Mouse (Mus musculus) forelimb bud, embryonic 11.5 days (tissue): ENCODE measurements around the gene Tuba3a.

Experiments used
- DNase-seq: peaks from one replicate; pipeline ENCODE4 v3.0.0-alpha.2; 2012; ENCODE audit warnings: low read depth, low spot score

Tuba3a gene

DNA sequence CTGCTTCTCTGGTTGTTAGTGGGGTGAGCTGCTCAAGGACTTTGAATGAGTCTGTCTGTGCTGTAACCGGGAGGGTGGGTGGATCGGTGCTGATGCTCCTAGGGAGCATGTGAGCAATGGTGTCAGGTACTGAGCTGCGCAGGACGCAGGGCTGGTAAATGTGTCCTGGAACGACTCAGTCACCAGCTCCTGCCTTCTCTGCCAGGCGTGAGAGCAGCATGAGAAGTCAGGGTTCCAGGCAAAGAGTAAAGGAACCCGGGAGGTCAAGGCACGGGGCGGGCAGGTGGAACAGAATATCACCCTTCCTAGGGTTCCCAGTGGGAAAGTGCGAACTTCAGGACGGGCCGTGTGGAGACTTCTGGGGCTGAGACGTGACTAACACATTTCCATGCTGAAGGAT lies 19.8 kb downstream of the Tuba3a start:
- no peak for DNase-seq

DNA sequence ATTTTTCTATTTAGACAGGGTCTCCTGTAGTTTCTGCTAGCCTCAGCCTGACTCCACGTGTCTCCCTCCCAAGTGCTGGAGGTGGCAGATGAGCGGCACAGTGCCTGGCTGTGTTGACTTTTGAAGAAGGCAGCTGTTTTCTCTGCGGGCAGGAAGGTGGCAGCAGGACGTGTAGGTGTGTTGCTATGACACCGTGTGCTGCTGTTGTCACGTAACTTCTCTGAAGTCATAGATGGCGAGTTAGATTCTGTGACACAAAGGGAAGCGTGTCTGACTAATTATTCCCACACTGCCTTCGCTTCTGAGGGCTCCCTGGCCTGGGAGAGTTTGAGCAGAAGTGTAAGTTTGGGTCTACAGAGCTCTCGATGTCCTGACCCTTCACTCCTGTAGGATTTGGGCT lies 20.6 kb downstream of the Tuba3a start:
- DNase-seq = no peak

DNA sequence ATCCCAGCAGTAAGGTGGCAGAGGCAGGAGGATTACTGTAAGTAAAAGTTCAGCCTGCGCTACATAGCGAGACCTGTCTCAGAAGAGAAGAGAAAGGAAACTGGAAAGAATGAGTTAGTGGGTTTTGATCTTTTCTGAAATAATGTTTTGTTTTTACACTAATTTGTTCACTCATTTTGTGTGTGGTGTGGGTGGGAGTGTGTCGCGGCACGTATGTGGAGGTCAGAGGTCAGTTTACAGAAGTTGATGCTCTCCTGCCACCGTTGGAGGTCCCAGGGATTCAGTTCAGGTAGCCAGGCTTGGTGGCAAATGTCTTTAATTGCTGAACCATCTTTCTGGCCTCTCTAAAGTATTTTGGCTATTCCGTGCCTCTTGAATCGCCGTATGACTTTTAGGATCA lies 21.6 kb downstream of the Tuba3a start:
- DNase-seq = no peak

DNA sequence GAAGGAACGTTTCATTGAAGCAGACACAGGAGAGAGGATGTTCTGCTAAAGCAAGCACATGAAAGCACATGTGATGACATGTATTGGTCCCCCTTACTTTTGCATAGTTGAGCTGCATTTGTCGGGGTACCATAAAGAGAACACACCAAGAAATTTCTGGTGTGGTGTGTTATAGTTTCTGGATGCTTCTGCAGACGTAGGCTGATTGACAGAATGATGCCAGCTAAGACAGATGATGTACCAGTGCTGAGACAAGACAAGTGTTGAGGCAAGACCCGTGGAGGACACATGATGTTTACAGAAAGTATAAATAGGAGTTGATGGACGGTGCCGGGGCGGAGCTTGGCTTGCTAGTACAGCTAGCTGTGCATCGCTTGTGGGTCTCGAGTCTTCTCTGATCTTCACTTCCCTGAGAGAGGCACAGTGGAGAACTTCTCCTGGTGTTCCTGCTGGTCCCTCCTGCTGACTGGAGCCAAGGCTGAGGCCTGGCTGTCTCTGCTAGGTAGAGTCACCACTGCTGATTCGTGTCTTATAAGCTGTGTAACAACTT lies 25.8 kb downstream of the Tuba3a start:
- no peak for DNase-seq

DNA sequence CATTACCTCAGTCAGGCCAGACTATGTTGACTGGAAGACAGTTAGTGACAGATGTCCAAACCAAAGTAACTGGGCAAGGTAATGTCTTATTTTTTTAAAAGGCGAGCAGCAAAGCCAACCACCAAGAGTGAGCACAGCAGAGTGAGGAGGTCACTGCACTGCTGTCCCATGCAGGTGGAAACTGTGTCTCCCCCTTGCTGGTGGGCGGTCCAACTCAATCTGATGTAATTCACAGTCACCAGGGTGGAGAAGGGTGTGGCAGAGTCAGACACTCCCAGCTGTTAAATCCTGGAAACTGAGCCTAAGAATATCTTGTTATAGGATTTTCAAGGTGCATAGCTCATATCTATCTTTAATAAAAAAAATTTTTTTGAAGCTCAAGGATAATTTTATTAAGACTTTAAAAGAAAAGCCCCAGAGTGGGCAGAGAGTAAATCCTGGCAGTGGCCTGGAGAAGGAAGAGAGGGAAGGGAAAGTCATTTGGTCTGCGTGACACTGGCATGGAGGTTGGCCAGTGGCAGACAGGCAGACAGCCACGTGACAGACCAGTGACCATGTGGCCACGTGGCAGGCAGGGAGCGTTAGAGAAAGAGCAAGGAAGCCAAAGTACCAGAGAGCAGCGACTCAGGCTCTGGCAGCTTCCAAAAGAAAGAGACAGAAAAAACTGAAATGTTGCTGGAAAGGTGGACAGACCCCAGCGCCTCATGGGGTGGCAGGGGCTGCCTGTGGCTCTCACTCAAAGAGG lies 29.4 kb downstream of the Tuba3a start:
- DNase-seq = no peak

DNA sequence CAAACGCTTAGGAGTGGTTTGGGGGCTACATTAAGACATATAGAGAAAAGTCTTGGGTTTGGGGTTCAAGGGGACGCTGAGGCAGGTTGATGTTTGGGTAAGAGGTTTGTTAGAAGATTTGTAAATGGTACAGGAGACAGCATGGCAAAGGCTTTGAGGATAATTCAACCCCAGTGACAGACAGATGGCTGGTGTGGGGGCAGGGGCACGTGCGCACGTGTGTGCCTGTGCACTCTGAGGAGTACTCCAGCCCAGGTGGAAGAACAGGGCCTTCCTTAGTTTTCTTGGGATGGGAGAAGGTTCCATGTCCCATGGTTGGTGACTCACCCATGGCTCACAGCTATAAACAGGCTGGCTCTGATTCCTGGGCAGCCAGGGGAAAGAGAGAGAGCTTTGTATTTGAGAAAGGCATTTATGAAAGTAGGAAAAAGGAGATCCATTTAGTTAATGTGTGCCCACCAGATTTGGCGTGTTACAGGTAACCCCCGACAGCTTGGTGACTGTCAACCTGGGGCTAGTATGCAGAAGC lies 30.3 kb downstream of the Tuba3a start:
- no peak for DNase-seq

DNA sequence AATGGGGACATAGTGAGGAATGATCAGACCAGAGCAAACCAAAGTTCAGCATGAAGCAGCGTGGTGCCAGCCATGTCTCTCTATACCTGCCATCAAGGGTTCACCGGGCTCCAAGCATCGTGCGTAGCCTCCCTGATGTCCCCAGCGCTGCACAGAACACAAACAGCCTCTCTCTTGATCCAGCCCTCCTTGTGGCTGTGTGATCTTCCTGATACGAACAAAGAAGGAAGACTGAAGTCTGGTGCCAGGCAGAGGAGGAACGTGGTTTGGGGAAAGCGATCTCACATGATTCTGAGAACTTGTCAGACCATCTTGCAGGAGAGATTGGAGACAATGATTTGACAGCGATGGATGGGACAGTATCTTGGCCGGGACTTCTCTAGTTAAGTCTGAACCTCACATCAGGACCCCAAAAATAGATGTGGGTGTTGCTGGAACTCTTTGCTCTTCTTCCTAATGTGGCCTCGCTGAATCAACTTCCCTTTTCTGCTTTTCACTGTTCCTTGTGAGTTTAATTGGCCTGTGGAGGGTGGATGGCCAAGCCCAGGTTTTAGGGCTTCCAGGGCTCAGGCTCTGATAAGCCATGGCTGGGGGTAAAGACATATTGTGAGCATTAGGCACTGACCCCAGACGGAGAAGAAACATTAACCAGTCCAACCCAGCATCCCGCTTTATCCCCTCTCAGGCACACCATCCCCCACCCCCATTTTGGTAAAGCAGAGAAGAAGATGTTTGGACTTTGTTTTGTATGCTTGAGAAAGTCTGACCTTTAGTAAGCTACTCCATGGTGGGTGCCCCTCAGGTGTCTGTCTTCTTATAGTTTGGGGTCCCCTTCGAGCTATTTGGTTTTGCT lies 31.8 kb downstream of the Tuba3a start:
- DNase-seq = no peak

DNA sequence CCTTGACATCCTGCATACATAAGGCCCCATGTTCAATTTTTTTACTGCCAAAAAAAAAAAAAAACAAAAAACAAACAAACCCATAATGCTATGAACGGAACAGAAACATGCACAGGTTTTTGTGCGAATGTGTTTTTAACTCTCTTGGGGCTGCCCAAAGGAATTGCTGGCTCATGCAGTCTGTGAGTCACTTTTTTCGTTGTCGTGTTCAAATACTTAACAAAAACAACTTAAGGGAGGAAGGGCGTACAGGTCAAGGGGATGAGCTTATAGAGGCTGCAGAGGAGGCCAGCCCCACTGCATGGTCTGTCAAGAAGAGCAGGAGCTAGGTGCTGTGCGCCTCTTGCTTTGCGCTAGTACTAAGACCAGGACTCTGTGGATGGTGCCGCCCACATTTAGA lies 33.1 kb downstream of the Tuba3a start:
- no peak for DNase-seq

DNA sequence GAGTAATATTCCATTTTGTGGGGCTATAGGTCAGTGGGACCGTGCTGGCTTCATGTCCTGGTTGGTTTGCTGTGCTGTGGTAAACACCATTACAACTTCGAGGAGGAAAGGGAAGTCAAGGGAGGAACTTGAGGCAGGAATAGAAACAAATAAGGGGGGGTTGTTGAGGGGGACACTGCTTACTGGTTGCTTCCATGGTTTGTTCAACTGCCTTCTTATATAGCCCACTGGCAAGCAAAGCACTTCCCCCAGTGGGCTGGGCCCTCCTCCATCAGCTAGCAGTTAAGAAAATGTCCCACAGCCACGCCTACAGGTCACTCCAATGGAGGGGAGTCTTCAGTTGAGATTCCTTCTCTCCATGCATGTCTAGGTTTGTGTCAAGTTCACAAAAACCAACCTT lies 33.6 kb downstream of the Tuba3a start:
- no peak for DNase-seq

DNA sequence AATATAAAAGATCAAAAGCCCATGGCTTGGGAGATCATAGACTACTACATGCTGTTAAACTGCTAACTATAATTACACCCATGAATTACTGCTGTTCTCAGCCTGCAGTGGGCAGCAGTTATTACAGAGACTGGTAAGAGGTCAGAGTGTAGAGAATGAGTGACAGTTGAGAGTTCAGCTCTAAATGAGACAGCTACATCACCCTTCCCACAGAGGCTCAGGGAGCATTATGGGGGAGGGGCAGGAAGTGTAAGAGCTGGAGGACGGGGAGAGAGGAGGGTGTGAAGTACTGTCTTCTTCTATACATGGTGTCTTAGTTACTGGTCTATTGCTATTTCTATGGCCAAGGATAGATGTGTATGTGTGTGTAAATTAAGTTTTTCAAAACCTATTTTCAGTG lies 41.3 kb downstream of the Tuba3a start:
- no peak for DNase-seq

DNA sequence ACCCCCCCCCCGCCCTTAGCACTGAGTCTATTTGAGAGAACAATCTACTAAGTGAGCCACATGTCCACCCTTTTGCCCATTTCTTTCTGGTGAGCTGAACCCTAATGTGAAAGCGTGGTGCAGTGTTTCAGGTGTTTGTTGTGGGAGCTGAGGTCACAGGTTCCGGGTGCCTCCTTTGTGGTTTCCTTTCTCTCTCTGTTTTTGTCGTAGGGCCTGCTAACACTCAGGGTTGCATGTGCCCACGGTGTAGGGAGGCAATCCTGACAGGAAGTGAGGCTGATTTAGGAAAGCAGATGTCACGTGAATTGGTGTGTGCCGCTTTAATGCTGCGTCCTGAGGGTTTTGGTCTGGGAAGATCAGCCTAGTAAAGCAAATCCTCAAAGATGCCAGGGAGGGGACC lies 44.3 kb downstream of the Tuba3a start:
- DNase-seq = no peak

DNA sequence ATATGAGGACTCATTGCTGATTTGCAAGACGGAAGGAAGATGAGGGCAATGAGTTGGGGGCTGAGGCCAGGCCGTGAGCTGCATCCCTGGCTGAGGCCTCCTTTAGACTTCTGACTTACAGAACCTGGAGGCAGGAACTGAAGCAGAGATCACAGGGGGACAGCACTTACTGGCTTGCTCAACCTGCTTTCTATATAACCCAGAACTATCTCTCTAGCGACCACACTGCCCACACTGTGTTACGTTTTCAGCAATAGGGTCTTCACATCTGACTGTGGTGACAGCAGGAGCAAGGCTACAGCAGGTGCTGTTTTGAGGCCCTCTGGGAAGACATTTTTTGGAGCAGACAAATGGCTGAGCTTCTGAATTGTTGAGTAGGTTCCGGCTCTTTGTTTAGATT lies 45.2 kb downstream of the Tuba3a start:
- DNase-seq = no peak

DNA sequence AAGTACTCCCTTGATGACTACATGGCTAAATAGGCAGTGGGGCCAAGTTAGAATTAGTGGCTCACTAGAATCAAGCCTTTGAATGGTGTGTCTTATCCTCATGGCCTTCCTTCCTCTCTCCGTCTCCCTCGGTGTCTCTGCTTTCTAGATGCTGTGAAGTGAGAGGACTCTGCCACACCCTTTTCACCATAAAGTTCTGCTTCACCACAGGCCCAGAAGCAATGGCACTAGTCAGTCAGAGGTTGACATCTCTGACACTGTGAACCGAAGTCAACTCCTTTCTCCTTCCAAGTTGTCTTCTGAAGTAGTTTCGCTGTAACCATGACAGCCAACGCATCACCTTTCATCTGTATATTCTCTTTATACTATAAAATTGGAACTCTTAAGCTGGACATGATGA lies 46.3 kb downstream of the Tuba3a start:
- no peak for DNase-seq

DNA sequence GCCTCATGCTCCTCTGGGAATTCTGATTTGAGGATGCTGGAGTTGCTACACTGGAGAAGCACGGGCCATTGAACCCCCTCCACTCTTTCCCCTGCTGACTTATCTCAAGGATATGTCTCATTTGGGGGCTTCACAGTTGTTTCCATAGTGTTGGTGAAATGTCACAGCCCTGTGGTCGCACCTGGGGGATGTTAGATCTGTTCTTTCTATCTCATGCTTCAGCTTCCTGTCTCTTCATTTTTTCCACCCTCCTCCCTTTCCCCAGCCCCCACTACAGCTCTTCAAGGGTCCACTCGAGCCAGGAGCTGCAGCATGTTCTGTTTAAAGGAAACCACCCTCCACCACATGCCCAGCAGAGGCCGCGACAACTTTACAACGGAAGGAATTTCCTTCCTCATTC lies 47.4 kb downstream of the Tuba3a start:
- no peak for DNase-seq

DNA sequence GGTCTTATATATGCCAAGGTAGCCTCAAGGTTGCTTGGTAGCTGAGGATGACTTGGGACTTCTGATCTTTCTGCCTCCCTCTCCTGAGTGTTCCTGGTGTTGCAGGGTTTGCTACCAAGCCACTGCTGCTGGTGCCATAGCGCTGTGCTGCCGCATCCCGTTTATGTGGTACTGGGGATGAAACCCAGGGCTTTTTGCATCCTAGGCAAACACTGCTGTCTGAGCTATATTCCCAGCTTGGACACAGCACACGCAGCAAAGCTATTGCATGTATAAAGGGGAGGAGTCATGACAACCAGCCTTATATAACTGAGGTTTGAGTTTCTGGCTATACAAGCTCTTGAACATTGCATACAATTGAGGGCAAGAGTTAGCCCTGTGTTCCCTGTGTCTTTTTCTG lies 48.4 kb downstream of the Tuba3a start:
- no peak for DNase-seq

DNA sequence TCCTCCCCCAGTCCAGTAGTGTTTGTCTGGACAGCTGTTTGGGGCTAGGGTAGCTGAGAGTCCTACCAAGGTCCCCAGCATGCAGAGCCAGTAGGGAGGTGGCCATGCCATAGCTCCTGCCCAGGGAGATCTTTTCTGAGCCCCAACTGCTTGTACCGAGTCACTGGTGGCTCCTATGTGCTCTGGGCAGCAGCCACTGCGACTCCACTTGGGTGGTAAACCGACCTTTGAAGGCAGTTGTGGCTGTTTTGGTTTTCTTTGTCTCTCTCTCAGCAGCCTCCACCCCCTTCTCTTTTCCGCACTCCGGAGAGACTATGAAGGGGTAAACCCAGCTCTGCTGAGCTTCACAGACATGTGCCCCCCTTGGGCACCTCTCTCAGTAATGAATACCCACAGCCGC lies 49.1 kb downstream of the Tuba3a start, which contains the start of gene Cd27:
Gene Cd27 (minus strand): TSS at position 229 of the 400 bp plus-strand sequence.
- DNase-seq = no peak

DNA sequence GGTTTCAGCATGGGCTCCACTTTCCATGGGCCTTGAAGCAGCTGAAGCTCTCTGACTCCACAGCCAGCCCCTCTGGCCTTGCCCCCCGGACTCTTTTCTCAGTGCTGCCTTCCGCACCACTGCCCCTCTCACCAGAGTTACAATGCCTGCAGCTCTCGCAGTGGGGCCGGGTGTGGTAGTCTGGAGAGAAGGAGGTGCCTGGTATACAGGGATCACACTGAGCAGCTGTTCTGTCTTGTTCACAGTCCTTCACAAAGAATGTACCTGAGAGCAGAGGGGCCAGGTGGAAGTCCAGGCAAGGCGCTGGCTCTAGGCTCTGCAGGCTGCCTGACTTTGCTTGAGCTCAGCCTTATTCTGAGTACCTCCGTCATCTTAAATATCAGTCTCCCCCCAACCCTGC lies 49.5 kb downstream of the Tuba3a start:
- no peak for DNase-seq

DNA sequence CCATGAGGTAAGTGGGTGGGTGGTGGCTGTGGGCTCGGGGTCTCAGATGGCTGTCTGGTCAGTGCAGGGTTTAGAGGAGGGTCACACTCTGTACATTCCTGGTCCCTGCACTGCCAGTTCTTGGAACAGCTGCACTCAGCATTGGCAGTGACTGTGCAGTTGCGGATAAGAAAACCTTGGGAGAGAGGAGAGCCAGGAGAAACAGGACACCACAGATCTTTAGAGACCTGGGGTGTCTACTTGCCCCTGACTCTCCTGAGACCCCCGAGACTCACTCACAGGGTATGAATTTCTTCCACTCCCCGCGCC lies 51.4 kb downstream of the Tuba3a start:
- DNase-seq = no peak

DNA sequence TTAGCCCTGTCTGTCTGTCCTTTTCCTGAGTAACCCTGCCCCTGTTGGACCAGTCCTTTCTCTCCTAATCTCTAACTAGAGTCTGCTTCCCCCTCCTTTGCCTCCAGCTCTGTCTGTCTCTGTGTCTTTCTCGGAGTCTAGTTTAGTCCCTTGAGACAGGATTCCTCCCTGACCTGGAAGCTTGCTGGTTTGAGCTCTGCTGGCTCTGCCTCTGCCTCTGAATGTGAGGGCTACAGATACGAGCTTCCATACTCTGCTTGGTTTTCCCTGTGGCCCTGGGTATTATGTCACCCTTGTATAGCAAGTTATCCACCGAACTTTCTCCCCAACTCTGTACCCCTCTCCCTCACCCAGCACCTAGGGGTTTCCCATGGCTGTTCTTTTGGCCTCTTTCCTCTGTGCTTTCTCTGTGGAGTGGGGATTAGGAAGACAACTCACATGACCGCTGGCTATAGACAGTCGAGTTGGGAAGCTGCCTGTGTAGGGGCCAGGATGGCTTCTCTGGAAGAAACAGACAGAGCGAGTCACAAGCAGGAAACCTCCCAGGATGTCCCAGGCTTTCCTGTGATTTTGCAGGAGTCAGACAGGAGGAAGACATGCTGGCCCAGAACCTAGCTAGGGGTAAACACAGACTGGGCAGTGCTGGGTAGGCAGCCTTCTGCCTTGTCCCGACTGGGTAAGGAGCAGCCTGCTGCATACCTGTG lies 51.9 kb downstream of the Tuba3a start:
- no peak for DNase-seq

DNA sequence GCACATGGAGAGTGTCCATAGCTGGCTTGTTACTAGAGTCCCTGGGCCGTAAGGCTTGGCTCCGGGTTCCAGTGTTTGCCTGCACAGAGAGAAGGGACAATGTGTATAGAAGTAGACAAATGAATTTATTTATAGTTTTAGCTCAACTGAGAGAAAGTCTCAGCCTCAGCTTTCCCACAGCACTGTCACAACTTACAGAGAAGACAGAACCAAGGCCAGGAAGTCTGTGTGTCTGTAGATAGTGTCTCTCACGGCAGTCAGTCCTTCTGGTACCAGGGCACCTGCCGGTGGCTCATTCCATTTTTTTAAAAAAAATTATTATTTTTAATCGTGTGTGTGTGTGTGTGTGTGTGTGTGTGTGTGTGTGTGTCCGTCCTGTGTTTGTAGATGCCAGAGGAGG lies 53.3 kb downstream of the Tuba3a start:
- DNase-seq = no peak

DNA sequence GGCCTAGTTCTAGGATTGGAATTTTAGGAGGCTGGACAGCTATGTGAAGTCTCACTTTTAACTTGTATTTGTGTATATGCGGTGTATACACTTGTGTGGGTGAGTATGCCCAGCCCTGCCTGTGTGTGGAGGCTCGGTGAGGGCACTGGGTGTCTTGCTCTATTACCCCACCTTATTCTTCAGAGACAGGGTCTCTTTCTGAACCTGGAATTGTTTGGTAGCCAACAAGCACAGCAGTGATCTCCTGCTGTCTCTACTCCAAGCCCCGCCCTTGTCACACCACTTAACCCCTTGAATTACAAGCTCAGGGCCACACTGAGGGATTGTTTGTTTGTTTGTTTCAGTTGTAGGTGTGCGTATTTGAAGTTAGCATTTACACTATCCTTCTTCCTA lies 53.8 kb downstream of the Tuba3a start:
- no peak for DNase-seq
